Mouse (Mus musculus) layer of hippocampus, adult 8-10 months (tissue): ENCODE results near the gene Osm. TPM values are rescaled to one million over a fixed set of nuclear protein-coding genes. Genes with fewer than 3 reads are reported as not detected.

ENCODE experiments used
- DNase-seq, 2 experiments: peaks; one replicate each; pipeline ENCODE4 v3.0.0; 2022; ENCODE audit warnings: low spot score in 2 of 2
- total RNA-seq, 4 experiments: library from RNA; stranded (reverse); gene quantifications; 2 replicates each; pipeline ENCODE4 v1.2.4; 2022

Osm gene
- total RNA-seq, 4 experiments from 2014 or later: 0.65 to 0.93 TPM; not detected in 2

GRCm38 (mm10) chr11:4238167-4238566 lies 1.9 kb downstream of the Osm start:
- no peak for DNase-seq

GRCm38 (mm10) chr11:4239691-4240090 lies 3.5 kb downstream of the Osm start:
- no peak for DNase-seq

- no peak for DNase-seq
Measured at GRCm38 (mm10) chr11:4240151-4240550, 3.9 kb downstream of the Osm start.

GRCm38 (mm10) chr11:4241180-4241579 lies 5.0 kb downstream of the Osm start:
- no peak for DNase-seq

- no peak for DNase-seq
Measured at GRCm38 (mm10) chr11:4246126-4246525, 9.9 kb downstream of the Osm start.

- no peak for DNase-seq
Measured at GRCm38 (mm10) chr11:4246623-4247022, 10.4 kb downstream of the Osm start.

GRCm38 (mm10) chr11:4247201-4247959 lies 11.2 kb downstream of the Osm start:
- no peak for DNase-seq

- no peak for DNase-seq
Measured at GRCm38 (mm10) chr11:4249151-4249550, 12.9 kb downstream of the Osm start.

- DNase-seq: no peak
Measured at GRCm38 (mm10) chr11:4250290-4250689, 14.1 kb downstream of the Osm start.

- DNase-seq: no peak
Measured at GRCm38 (mm10) chr11:4251376-4251775, 15.2 kb downstream of the Osm start.

- DNase-seq: no peak
Measured at GRCm38 (mm10) chr11:4252886-4253285, 16.7 kb downstream of the Osm start.

- no peak for DNase-seq
Measured at GRCm38 (mm10) chr11:4256846-4257607, 20.8 kb downstream of the Osm start, which contains the start of gene Lif. Lif (plus strand) TSS chr11:4257557.

GRCm38 (mm10) chr11:4257756-4258155 lies 21.5 kb downstream of the Osm start:
- no peak for DNase-seq

GRCm38 (mm10) chr11:4258657-4259082 lies 22.4 kb downstream of the Osm start:
- DNase-seq: peak; percentile 62 to 87

GRCm38 (mm10) chr11:4260463-4261187 lies 24.4 kb downstream of the Osm start:
- no peak for DNase-seq

GRCm38 (mm10) chr11:4261188-4261494 lies 24.9 kb downstream of the Osm start:
- peak in 1 of 2 experiments; percentile 38 for DNase-seq

GRCm38 (mm10) chr11:4261969-4262368 lies 25.7 kb downstream of the Osm start:
- no peak for DNase-seq

GRCm38 (mm10) chr11:4262847-4263246 lies 26.6 kb downstream of the Osm start:
- DNase-seq: no peak

GRCm38 (mm10) chr11:4263296-4263695 lies 27.1 kb downstream of the Osm start:
- DNase-seq: no peak

- no peak for DNase-seq
Measured at GRCm38 (mm10) chr11:4264066-4264465, 27.8 kb downstream of the Osm start.

GRCm38 (mm10) chr11:4266271-4267201 lies 30.3 kb downstream of the Osm start:
- DNase-seq: no peak
